Mouse (Mus musculus) myocyte (in vitro differentiated cells): ENCODE measurements around the gene Actn4.

ENCODE experiments used
- E2F4 ChIP-seq: IDR thresholded peaks from one replicate; pipeline ENCODE4 v1.6.1; 2011; ENCODE audit warnings: mild to moderate bottlenecking, control low read depth, moderate library complexity; ENCODE audit not compliant: insufficient read depth
- MAX ChIP-seq: IDR thresholded peaks from one replicate; pipeline ENCODE4 v1.6.1; 2011; ENCODE audit warnings: low read depth, mild to moderate bottlenecking, control low read depth
- MYOD1 ChIP-seq, 3 experiments: IDR thresholded peaks; one replicate each; pipeline ENCODE4 v1.6.1; 2011; ENCODE audit warnings: control low read depth in 2 of 3, low read depth in 2 of 3, mild to moderate bottlenecking in 2 of 3, moderate library complexity in 1 of 3; ENCODE audit not compliant: insufficient read length in 2 of 3, control insufficient read depth in 1 of 3
- POLR2A ChIP-seq: IDR thresholded peaks from one replicate; pipeline ENCODE4 v1.6.1; 2011; ENCODE audit warnings: low read depth, mild to moderate bottlenecking, control low read depth, moderate library complexity; ENCODE audit not compliant: insufficient read length
- POLR2AphosphoS2 ChIP-seq: IDR thresholded peaks from one replicate; pipeline ENCODE4 v1.6.1; 2011; ENCODE audit warnings: low read depth, control low read depth; ENCODE audit not compliant: insufficient read length
- REST ChIP-seq: IDR thresholded peaks from one replicate; pipeline ENCODE4 v1.6.1; 2011; ENCODE audit warnings: mild to moderate bottlenecking, control low read depth, moderate library complexity; ENCODE audit not compliant: insufficient read depth, insufficient read length
- SRF ChIP-seq: IDR thresholded peaks from one replicate; pipeline ENCODE4 v1.6.1; 2011; ENCODE audit warnings: low read depth; ENCODE audit not compliant: control insufficient read depth, insufficient read length
- TCF12 ChIP-seq: IDR thresholded peaks from one replicate; pipeline ENCODE4 v1.6.1; 2011; ENCODE audit warnings: mild to moderate bottlenecking, control low read depth; ENCODE audit not compliant: poor library complexity, insufficient read depth, severe bottlenecking
- USF1 ChIP-seq: IDR thresholded peaks from one replicate; pipeline ENCODE4 v1.6.1; 2011; ENCODE audit warnings: low read depth, mild to moderate bottlenecking, control low read depth, moderate library complexity

GRCm38 (mm10) chr7:28992997-28993396 lies 30.9 kb upstream of the Actn4 start:
- TF ChIP-seq E2F4: no peak
- no peak for TF ChIP-seq POLR2A
- TF ChIP-seq MYOD1 (IDR thresholded peaks at IDR 0.05; ENCODE audit: control insufficient read depth in 1 of 3, insufficient read length in 2 of 3, low read depth in 2 of 3): no peak
- TF ChIP-seq REST: no peak
- TF ChIP-seq POLR2AphosphoS2: no peak
- no peak for TF ChIP-seq SRF
- no peak for TF ChIP-seq MAX
- no peak for TF ChIP-seq USF1
- no peak for TF ChIP-seq TCF12
